Mouse (Mus musculus) layer of hippocampus, adult 8-10 months (tissue): Measurements from ENCODE around the gene Ngfr. TPM values are rescaled to one million over a fixed set of nuclear protein-coding genes. Genes with fewer than 3 reads are reported as not detected.

ENCODE experiments used
- DNase-seq, 2 experiments: peaks; one replicate each; pipeline ENCODE4 v3.0.0; 2022; ENCODE audit warnings: low spot score in 2 of 2
- total RNA-seq, 4 experiments: library from RNA; stranded (reverse); gene quantifications; 2 replicates each; pipeline ENCODE4 v1.2.4; 2022

The Ngfr gene
- total RNA-seq, 4 experiments from 2014 or later: 1.9 to 2.8 (median 2.3) TPM

DNA sequence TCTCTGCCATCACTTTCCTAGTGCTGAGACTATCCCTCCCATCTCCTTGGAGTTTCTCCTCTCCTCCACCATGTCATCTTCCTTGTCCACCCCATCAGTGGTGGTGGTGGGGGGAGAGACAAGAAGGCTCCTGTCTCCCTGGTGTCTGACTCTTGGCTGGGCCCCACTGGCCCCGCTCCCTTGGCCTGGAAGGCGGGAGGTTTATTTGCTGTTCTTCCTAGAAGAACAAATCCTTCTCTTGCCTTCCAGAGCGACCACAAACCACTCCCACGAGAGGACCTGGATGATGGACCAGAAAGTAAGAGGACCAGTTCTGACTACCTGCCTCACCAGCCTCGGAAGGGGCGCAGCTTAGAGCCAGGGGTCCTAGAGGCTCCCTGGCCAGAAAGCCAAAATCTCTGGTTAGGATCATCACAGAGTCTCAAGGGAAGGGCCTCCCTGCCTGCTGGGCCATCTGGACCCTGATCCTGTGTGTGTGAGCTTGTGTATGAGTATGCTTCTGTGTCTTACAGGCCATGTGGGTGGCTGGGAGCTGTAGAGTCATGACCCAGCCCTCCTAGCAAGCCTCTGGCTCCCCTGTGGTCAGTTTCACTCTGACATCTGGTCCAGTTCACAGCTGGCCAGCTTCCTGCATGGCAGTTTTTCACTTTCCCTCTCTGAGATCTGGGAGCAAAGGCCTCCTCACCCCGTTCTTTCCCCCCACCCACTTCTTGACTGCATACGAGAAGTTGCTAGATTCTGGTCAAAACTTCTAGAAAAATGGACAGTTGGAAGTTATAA is 19.4 kb downstream of the Ngfr start:
- DNase-seq: no peak

DNA sequence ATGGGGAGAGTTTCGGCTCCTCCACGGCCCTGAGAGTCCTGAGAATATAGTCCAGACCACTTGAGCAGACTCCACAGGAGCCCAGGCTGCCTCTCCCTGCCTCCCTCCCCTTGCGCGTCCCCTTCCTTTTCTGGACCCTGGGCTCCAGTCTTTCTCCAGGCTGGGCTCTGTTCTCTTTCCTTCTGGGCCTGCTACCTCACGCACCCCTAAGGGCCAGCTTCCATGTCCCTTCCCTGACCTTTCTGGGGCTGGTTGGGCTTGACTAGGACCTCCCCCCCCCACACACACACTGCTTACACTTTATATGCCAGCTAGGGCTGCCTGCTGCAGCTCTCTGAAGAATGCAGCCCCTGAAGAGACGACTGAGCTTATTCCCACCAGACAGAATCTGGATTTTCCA is 20.2 kb downstream of the Ngfr start:
- no peak for DNase-seq

DNA sequence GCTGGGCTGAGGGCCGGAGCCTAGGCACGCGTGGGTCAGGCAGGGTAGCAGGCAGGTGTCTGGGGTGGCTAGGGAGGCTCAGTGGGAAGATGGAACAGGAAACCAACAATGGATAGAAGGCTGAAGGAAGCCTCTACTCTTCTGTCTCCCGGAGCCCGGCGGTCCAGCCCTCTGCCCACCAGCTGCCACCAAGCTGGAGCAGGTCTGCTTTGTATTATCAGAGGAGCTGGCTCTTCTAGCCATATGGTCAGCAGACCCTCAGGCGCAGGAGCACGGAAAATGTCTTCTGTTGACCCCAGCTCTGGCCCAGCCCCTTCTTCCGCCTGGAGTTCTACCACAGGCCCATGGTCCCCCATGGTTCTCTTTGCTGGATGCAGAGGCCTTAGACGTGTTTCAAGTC is 22.2 kb downstream of the Ngfr start:
- no peak for DNase-seq

DNA sequence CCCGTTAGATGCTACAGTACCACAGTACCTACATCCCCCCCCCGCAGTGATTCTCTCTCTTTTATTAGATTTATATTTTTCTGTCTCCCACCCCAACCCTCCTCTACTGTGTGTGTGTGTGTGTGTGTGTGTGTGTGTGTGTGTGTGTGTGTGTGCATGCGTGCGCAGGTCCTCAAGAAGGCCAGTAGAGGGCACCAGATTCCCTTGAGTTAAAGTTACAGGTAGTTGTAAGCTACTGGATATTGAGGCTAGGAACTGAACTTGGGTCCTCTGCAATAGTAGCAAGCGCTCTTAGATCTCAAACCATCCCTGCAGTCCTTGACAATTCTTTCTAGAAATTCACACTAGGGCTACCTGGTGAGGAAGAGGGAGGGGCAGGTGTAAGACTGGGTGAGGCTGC is 23.7 kb downstream of the Ngfr start:
- DNase-seq: no peak

DNA sequence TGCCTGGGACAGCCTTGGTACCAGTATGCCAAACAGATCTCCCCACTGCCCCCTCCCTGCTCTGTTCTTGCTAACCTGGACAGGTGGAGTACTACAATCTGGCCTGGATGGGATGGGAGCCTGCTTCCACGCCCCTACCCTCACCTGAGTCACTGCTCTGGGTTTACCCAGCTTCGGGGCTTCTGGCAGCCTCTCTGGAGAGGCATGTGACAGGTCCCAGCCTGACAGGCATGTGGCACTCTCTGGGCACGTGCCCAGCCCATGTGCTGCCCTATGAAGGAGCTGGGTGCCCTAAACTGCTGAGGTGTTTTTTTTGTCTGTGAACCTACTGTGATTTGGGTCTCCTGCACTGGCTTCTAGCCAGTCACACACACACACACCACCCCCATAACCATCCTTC is 26.8 kb downstream of the Ngfr start:
- DNase-seq: no peak

DNA sequence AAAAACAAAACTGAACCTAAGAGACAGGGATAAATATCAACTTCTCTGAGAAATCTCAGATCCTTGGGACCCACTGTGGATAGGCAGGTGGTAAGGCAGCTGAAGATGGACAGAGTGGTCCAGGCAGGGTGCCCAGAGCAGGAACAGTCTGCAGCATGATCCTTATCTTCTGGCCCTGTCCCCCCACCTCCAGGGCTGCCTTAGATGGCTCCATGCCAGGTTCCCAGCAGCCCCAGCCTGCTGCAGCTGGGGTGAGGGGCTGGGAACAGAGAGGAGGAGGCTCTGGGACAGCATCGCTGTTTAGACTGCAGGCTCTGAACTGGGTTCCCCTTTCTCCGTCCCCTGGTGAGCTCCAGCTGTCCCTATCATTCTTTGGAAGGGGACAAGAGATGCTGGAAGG is 27.8 kb downstream of the Ngfr start:
- DNase-seq: no peak

DNA sequence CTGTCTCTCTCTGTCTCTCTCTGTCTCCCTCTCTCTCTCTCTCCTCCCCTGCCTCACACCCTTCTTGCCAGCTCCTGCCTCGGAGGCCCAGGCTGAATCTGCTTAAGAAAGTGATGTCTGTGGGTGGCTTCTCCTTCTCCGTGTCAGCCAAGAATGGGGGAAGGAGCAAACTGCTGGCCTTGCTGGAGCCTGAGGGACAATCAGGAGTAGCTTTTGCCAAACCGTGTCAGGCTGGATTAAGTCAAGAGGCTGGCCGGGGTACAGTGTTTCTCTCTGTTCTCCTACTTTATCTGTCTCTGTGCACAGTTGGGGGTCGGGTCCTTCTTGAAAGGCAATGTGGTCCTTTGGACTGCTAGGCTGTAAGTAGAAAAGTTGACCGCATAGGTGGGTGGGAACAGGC is 29.8 kb downstream of the Ngfr start:
- DNase-seq: no peak

DNA sequence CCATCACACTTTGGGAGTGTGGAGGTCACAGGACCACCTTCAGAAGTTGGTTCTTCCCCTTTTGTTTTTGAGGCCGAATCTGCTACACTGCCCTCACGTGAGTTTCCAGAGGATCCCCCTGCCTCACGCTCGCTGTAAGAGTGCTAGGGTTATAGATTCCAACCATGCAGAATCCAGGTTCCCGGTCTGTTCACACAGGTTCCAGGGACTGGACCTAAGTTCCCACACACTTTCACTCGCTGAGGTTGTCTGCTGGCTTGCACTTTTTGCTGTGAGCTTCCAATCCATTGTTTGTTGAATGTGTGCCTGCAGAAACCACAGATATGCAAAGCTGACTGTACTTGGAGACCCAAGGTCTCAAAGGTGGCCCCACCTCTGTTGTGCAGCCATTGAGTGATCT is 30.5 kb downstream of the Ngfr start:
- DNase-seq: no peak

DNA sequence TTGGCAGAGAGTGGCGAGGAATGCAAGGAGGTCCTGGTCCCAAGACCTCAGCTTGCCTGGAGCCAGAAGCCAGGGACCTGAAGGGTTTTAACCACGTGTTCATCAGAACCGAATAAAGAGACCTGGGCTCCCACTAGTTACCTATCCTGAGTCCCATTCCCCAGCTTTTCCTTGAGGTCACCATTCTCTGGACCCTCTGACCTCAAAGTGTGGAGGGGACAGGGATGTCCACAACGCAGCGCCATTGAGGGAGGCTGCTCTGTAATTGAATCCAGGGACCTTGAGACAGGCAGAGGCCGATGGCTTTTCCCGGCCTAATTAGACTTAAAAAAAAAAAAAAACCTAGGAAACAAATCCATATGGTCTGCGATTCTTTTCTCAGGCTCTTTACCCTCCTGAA is 32.3 kb downstream of the Ngfr start:
- DNase-seq: no peak

DNA sequence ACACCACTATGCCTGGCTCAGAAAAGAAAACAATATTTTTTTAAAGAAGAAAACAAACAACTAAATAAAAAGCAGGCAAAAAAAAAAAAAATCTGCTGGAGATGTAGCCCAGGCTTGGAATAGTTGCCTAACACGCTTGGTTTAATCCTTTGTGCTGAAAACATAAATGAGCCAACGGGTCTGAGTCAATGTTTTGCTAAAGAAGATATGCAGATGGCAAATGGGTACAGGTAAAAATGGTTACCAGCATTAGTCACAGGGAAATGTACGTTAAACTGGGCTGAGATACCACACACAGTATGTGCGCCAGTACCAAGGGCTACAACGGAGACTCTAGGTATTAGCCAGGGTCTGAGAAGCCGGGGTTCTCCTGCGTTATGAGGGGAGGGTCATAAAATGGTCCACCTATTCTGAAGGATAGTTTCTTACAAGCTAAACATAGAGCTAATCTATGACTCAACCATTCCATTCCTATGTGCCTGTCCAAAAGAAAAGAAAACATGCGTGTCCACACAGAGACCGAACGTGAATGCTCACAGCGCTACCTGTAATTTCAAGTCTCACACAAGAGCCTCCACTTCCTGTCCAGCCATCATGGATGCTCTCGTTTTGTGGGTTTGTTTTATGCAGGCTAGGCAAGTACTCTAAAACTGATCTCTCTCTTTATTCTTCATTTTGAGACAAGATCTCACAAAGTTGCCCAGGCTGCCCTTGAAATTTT is 37.1 kb downstream of the Ngfr start:
- no peak for DNase-seq

DNA sequence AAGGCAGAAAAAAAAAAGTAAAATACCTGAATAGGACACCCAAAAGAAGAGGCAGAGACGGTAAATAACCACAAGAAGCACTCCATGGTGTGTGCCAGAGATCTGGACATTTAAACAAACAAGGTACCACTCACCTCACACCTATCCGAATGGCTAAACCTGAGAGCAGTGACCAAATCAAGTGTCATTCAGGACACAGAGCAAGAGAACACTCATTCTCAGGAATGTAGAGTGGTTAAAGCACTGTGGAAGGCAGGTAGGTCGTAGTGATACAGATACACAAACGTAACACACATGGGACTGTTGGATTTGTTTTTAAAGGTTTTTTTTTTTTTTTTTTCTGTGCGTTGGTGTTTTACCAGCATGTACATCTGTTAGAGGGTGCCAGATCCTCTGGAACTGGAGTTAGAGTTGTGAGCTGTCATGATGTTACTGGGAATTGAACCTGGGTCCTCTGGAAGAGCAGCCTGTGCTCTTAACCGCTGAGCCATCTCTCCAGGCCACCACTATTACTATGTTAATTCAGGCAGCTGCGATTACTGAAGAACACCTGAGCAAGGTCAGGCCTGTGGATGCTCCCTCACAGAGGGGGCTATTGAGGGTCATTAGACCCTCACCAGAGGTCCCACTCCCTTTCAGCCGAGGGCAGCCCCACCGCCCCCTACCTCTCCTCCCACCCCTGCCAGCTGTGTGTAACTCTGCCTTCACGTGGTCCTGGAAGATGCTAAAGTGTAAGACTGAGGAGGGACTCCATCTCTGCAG is 41.3 kb downstream of the Ngfr start:
- no peak for DNase-seq

DNA sequence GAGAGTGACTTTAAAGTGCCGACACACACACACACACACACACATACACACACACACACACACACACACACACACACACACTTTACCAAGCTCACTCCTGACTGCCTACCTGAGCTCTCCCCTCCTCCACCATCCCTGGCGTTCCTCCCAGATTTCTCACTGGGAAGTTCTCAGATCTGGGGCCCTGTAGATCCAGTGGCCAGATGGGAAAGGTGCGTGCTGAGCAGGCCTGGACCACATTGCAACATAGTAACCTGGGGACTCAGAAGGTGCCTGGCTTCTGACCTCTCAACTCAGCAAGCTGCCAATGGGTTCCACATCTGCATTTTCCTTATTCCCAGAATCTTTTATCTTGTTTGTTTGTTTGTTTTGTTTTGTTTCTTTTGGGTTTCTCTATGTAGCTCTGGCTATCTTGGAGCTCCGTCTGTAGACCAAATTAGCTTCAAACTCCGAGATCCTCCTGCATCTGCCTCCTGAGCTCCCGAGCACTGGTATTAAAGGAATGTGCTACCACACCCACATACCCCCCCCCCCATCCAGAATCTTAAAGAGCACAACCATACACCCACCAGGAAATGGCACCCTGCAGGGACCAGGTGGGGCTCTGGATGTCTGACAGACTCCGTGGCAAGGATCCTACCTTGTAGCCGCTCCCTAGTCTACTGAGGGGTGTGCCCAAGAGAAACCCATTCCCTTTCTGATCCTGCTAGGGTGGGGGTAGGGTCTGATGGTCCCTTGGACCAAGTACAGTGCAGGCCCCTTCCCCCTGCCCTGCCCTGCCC is 42.8 kb downstream of the Ngfr start:
- DNase-seq: no peak

DNA sequence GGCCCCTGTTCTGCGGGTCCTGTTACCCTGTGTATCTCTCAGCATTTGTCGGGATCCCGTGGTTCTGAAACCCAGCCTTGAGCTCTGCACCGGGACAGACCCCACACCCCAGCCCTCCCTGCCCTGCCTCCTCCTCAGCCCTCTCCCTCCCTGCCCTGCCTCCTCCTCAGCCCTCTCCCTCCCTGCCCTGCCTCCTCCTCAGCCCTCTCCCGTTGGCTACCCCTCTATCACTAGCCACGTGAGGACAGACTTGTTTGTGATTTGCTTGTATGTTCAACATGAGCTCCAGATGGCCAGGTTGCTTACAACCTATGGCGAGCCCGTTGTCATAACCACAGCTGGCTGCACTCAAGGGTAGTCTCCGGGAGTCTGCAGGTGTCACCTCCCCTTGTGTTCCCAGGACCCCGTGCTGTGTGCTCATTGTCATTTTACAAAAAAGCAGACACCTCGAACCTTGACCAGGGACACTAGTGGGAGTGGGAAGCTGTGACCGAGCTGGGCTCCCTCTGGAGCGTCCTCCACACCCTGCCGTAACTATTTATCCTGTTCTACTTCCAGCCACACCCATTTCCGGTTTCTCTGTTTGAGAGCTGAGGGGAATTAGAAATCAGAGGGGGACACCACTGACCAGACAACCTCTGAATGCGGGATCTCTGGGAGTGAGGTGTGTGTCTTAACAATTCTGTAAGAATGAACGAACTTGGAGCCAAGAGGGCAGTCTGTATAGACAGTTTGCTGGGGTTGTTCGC is 46.7 kb downstream of the Ngfr start:
- DNase-seq: no peak

DNA sequence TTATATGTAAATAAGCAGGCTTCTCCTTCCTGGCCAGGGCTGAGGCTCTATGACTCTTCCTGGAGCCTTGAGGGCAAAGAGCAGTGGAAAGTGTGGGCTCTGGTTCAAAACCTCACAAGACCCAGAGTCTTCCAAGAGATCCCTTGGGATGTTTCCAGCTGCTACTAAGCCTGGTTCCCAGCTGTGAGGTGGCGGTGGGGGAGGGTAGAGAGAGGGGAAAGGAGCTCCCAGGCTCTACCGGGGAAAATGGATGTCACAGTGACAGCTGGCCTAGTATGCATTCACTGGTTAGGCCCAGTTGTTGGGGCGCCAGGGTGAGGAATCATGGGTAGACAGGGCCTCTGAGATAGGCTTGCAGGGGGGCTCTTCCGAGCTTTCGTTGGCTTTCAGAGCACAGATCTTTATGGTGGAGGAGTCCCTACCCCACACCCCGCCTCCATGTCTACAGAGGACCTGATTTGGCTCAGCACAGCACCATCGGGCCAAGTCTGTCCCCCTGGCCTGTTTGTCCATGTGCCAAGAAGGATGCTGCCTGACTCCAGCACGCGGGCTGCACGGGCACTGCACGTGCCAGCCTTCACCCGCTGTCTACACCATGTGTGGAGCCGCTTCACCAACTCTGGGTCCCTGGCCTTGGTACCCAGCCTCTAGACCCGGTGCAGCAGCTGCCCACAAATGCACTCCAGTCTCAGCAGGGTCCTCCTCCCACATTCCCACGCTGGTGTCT is 49.0 kb downstream of the Ngfr start:
- no peak for DNase-seq

DNA sequence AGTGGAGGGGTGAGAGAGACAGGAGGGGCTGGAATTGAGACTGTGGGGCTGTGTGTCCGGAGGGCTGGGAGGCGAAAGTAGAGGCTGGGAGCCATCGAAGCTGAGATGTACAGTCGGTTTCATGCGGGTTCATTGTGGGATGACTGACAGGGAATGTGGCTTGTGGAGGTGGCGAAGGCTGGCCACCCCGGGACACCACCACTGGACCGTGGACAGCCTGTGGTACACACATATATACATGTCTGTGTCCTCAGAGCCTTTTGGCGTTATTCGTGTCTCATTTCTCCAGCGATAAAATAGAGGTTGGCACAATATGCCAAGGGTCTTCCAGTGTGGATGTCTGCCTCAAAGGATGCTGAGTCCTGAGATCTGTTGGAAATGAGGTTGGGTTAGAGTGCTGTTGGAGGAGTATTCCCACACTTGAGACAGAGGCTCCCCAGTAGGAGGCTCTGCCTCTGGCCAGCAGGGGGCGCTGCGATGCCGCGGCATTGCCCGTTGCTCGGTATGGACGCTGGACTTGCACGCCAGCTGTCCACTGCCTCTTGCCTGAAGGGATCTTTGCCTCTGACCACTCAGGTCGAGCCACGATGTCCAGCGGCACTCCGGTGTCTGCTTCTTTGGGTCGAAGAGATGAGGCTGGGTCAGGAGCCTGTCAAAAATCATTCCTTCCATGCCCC is 53.9 kb downstream of the Ngfr start:
- DNase-seq: peak in 1 of 2 experiments; percentile 85

DNA sequence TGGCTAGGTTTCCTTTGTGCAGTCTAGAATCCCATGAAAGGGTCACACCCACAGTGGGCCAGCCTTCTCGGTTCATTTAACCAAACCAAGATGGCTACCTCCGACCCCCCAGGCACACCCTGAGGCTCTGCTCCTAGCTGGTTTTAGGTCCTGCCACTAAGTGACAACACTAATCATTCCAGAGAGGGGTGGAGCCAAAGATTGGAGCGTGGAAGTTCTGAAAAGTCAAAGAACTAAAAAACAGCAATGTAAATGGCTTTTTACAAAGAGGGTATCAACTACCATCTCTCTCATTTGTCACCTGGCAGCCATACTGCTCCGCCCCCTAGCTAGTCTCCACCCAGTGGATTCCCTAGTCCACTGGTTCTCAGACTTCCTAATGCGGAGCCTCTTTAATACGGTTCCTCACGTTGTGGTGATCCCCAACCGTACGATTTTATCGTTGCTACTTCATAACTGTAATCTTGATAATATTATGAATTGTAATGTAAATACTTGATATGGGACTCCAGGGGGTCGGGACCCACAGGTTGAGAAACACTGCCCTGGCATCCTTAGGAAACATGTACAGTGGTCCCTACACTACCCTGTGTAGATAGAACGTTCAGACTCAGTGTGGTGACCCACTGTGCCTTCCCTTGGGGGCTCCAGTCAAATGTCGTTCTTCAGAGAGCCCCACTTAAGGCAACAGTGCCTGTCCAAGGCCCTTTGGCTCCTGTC is 55.0 kb downstream of the Ngfr start:
- DNase-seq: no peak

DNA sequence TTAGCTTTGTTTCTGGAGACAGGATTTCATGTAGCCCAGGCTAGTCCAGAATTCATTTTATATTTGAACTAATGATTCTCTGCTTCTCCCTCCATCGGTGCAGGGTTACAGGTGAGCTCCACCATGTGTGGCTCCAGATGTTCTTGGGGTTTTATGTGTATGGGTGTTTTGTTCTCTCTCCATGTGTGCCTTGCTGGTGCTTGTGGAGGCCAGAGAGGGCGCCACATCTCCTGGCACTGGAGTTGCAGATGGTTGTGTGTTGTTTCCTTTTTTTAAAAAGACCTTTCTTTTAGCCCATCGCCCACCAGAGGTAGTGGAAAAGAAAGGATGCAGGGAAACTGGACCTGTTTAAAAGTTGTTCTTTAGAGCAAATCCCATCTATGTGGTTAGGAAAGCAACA is 59.3 kb downstream of the Ngfr start:
- no peak for DNase-seq

DNA sequence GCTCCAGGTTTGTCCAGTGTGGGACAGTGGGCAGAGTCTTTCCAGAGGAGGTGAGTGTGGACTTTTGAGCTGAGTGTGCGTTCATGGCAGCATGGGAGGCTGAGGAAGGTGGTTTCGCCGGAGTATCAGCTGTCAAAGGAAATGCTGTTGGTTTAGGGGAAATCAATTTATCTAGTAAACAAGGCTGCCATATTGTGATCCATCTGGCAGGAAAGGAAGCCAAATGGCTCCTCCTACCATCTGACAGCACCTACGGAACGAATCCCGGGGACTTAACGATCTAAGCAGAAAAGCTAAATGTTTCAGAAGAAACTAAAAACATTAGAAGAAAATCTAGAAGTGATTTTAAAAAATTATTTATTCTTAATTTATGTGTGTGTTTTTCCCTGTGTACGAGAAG is 60.2 kb downstream of the Ngfr start:
- DNase-seq: peak in 1 of 2 experiments; percentile 60

DNA sequence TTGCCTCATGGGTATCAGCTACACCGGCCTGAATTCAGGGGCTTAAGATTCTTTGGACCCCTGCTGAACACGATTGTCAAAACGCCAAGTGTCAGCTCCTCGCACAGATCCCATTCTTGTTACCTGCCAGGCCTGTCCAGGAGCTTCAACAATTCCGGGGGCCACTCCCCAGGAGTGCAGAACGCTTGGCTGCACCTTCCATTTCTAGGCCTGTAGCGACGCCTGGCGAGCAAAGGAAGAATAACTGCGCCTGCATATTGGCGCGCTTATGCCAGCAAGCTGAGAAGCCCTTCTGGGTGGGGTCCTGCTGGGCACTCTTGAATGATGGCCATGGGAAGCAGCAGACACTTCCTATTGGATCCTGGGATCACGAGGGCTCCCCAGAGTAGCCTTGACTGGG is 66.0 kb downstream of the Ngfr start:
- DNase-seq: peak; percentile 49 to 80
